Mouse (Mus musculus) spleen, adult 2 months (tissue): ENCODE results near the gene Dnmt3l.

ENCODE experiments used
- CTCF ChIP-seq: fragments of 200-500 bp; IDR thresholded peaks from 2 replicates; pipeline ENCODE4 v1.5.1; 2011; ENCODE audit warnings: mild to moderate bottlenecking, inconsistent platforms; ENCODE audit not compliant: insufficient read depth, insufficient read length, insufficient replicate concordance; ENCODE audit errors: extremely low read depth
- POLR2A ChIP-seq: fragments of 200-500 bp; IDR thresholded peaks from 2 replicates; pipeline ENCODE4 v1.6.1; 2011; ENCODE audit warnings: low read depth, low read length, inconsistent platforms

- no peak for TF ChIP-seq CTCF
- TF ChIP-seq POLR2A: no peak; the same call in 1 of the 2 replicates
Observed at GRCm38 (mm10) chr10:78091865-78092724, 50.3 kb downstream of the Dnmt3l start.
